Mouse (Mus musculus) myocyte (in vitro differentiated cells): ENCODE measurements around the gene Kiss1r. TPM values are rescaled to one million over a fixed set of nuclear protein-coding genes. Genes with fewer than 3 reads are reported as not detected.

ENCODE experiments used
- H3K27me3 ChIP-seq: one replicate; pipeline ENCODE4 v1.6.1; 2011; ENCODE audit not compliant: control insufficient read depth, insufficient read depth, insufficient read length
- H3K36me3 ChIP-seq: one replicate; pipeline ENCODE4 v1.6.1; 2011; ENCODE audit not compliant: control insufficient read depth, insufficient read depth
- H3K4me2 ChIP-seq: one replicate; pipeline ENCODE4 v1.6.1; 2011; ENCODE audit warnings: low read depth, control low read depth
- H3K4me3 ChIP-seq: one replicate; pipeline ENCODE4 v1.5.1; 2011; ENCODE audit warnings: mild to moderate bottlenecking, control low read depth, moderate library complexity
- H3K79me2 ChIP-seq: one replicate; pipeline ENCODE4 v1.6.1; 2011; ENCODE audit not compliant: control insufficient read depth, insufficient read depth
- H3ac ChIP-seq: one replicate; pipeline ENCODE4 v1.6.1; 2011; ENCODE audit not compliant: control insufficient read depth, insufficient read length
- CEBPB ChIP-seq: IDR thresholded peaks from 2 replicates; pipeline ENCODE4 v1.6.1; 2011; ENCODE audit warnings: mild to moderate bottlenecking, moderate library complexity; ENCODE audit not compliant: poor library complexity, insufficient read depth, severe bottlenecking
- E2F4 ChIP-seq: IDR thresholded peaks from one replicate; pipeline ENCODE4 v1.6.1; 2011; ENCODE audit warnings: mild to moderate bottlenecking, control low read depth, moderate library complexity; ENCODE audit not compliant: insufficient read depth
- MAX ChIP-seq: IDR thresholded peaks from one replicate; pipeline ENCODE4 v1.6.1; 2011; ENCODE audit warnings: low read depth, mild to moderate bottlenecking, control low read depth
- MYOD1 ChIP-seq, 3 experiments: IDR thresholded peaks; one replicate each; pipeline ENCODE4 v1.6.1; 2011; ENCODE audit warnings: control low read depth in 2 of 3, low read depth in 2 of 3, mild to moderate bottlenecking in 2 of 3, moderate library complexity in 1 of 3; ENCODE audit not compliant: insufficient read length in 2 of 3, control insufficient read depth in 1 of 3
- MYOG ChIP-seq, 3 experiments: IDR thresholded peaks; one replicate each; pipeline ENCODE4 v1.6.1; 2011; ENCODE audit warnings: control low read depth in 2 of 3, low read depth in 2 of 3, mild to moderate bottlenecking in 2 of 3; ENCODE audit not compliant: insufficient read length in 2 of 3, control insufficient read depth in 1 of 3, insufficient read depth in 1 of 3
- POLR2A ChIP-seq: IDR thresholded peaks from one replicate; pipeline ENCODE4 v1.6.1; 2011; ENCODE audit warnings: low read depth, mild to moderate bottlenecking, control low read depth, moderate library complexity; ENCODE audit not compliant: insufficient read length
- POLR2AphosphoS2 ChIP-seq: IDR thresholded peaks from one replicate; pipeline ENCODE4 v1.6.1; 2011; ENCODE audit warnings: low read depth, control low read depth; ENCODE audit not compliant: insufficient read length
- REST ChIP-seq: IDR thresholded peaks from one replicate; pipeline ENCODE4 v1.6.1; 2011; ENCODE audit warnings: mild to moderate bottlenecking, control low read depth, moderate library complexity; ENCODE audit not compliant: insufficient read depth, insufficient read length
- SRF ChIP-seq: IDR thresholded peaks from one replicate; pipeline ENCODE4 v1.6.1; 2011; ENCODE audit warnings: low read depth; ENCODE audit not compliant: control insufficient read depth, insufficient read length
- TCF12 ChIP-seq: IDR thresholded peaks from one replicate; pipeline ENCODE4 v1.6.1; 2011; ENCODE audit warnings: mild to moderate bottlenecking, control low read depth; ENCODE audit not compliant: poor library complexity, insufficient read depth, severe bottlenecking
- TCF3 ChIP-seq: IDR thresholded peaks from one replicate; pipeline ENCODE4 v1.6.1; 2011; ENCODE audit warnings: low read depth, control low read depth; ENCODE audit not compliant: insufficient read length
- USF1 ChIP-seq: IDR thresholded peaks from one replicate; pipeline ENCODE4 v1.6.1; 2011; ENCODE audit warnings: low read depth, mild to moderate bottlenecking, control low read depth, moderate library complexity
- polyA plus RNA-seq: library from polyadenylated mRNA; unstranded; fragments of >200 nt; fragmentation: generic; extraction: Trizol; gene quantifications from one replicate; pipeline ENCODE4 v1.2.1, GENCODE M21; 2012; ENCODE audit warnings: missing spikeins

The Kiss1r gene
- polyA plus RNA-seq, 1 experiment = 0.59 TPM

- TF ChIP-seq MAX (no peak), POLR2A (no peak), MYOG (IDR thresholded peaks at IDR 0.05; ENCODE audit: control insufficient read depth in 1 of 3, insufficient read depth in 1 of 3, insufficient read length in 2 of 3, low read depth in 2 of 3) (no peak), TCF12 (no peak), E2F4 (no peak), CEBPB (no peak), USF1 (no peak), REST (no peak), SRF (no peak), TCF3 (no peak), POLR2AphosphoS2 (no peak), MYOD1 (IDR thresholded peaks at IDR 0.05; ENCODE audit: control insufficient read depth in 1 of 3, insufficient read length in 2 of 3, low read depth in 2 of 3) (no peak)
- Histone ChIP-seq H3K27me3 (peaks cover 8% of the 10 kb centered on the region), H3K36me3 (peaks cover 4% of the 10 kb centered on the region), H3K4me2 (no peak overlapping the region), H3ac (no peak overlapping the region), H3K79me2 (no peaks in the 10 kb centered on the region), H3K4me3 (no peak overlapping the region)
Observed at GRCm38 (mm10) chr10:79971183-79971497, 54.4 kb downstream of the Kiss1r start.

Other genes with a start within 250 kb of the Kiss1r start
- gene Tpgs1, start 247.6 kb upstream of the Kiss1r start, polyA plus RNA-seq = 80.2 TPM
- 299 TPM for gene Cdc34, start 234.8 kb upstream of the Kiss1r start, polyA plus RNA-seq
- gene Gzmm, start 228.0 kb upstream of the Kiss1r start, polyA plus RNA-seq = 0.71 TPM
- gene Bsg, start 212.5 kb upstream of the Kiss1r start, polyA plus RNA-seq = 1,268 TPM
- gene Hcn2, start 200.3 kb upstream of the Kiss1r start, polyA plus RNA-seq = 0.35 TPM
- gene Polrmt, start 170.4 kb upstream of the Kiss1r start, polyA plus RNA-seq = 82.3 TPM
- 0.26 TPM for gene Fgf22, start 161.9 kb upstream of the Kiss1r start, polyA plus RNA-seq
- gene Rnf126, start 150.0 kb upstream of the Kiss1r start, polyA plus RNA-seq = 91.3 TPM
- 28.9 TPM for gene Fstl3, start 139.7 kb upstream of the Kiss1r start, polyA plus RNA-seq
- 0.07 TPM for gene Prss57, start 126.0 kb upstream of the Kiss1r start, polyA plus RNA-seq
- gene Palm, start 123.4 kb upstream of the Kiss1r start, polyA plus RNA-seq = 70.0 TPM
- gene Misp, start 96.0 kb upstream of the Kiss1r start, polyA plus RNA-seq = 0.06 TPM
- gene Ptbp1, start 62.5 kb upstream of the Kiss1r start, polyA plus RNA-seq = 158 TPM
- 0.22 TPM for gene Prtn3, start 42.5 kb upstream of the Kiss1r start, polyA plus RNA-seq
- 5.4 TPM for gene Plppr3, start 42.3 kb upstream of the Kiss1r start, polyA plus RNA-seq
- gene Elane, start 30.7 kb upstream of the Kiss1r start, polyA plus RNA-seq = not detected
- not detected for gene Cfd, start 26.1 kb upstream of the Kiss1r start, polyA plus RNA-seq
- gene Med16, start 8.0 kb upstream of the Kiss1r start, polyA plus RNA-seq = 31.4 TPM
- not detected for gene Gm26602, start 6.1 kb upstream of the Kiss1r start, polyA plus RNA-seq
- 69.0 TPM for gene R3hdm4, start 4.2 kb downstream of the Kiss1r start, polyA plus RNA-seq
- gene Arid3a, start 10.1 kb downstream of the Kiss1r start, polyA plus RNA-seq = 1.2 TPM
- 35.1 TPM for gene Wdr18, start 43.2 kb downstream of the Kiss1r start, polyA plus RNA-seq
- gene Grin3b, start 53.7 kb downstream of the Kiss1r start, polyA plus RNA-seq = 0.73 TPM
- gene Tmem259, start 67.4 kb downstream of the Kiss1r start, polyA plus RNA-seq = 152 TPM
- gene Cnn2, start 71.6 kb downstream of the Kiss1r start, polyA plus RNA-seq = 109 TPM
- 15.6 TPM for gene Abca7, start 79.5 kb downstream of the Kiss1r start, polyA plus RNA-seq
- 0.53 TPM for gene Arhgap45, start 99.7 kb downstream of the Kiss1r start, polyA plus RNA-seq
- gene Polr2e, start 122.8 kb downstream of the Kiss1r start, polyA plus RNA-seq = 209 TPM
- gene Gpx4, start 130.2 kb downstream of the Kiss1r start, polyA plus RNA-seq = 1,278 TPM
- gene Sbno2, start 188.6 kb downstream of the Kiss1r start, polyA plus RNA-seq = 44.6 TPM
- 150 TPM for gene Stk11, start 198.8 kb downstream of the Kiss1r start, polyA plus RNA-seq
- 1,163 TPM for gene Atp5d, start 221.7 kb downstream of the Kiss1r start, polyA plus RNA-seq
- 10.0 TPM for gene Cbarp, start 223.9 kb downstream of the Kiss1r start, polyA plus RNA-seq
- 131 TPM for gene Midn, start 231.3 kb downstream of the Kiss1r start, polyA plus RNA-seq
- gene Cirbp, start 249.0 kb downstream of the Kiss1r start, polyA plus RNA-seq = 54.2 TPM